ENCODE assay signal across 8 mouse cellular contexts in genomic region chr10:24836366-24837038, GRCm38 (mm10). TPM values are rescaled to one million over a fixed set of nuclear protein-coding genes. Genes with fewer than 3 reads are reported as not detected.
A peak's percentile ranks its signal among the peaks of the same experiment; 100 is the strongest.
DNase-seq lines count a peak whose midpoint lies in the region; ATAC-seq lines count a peak whose summit lies in the region.

No protein-coding gene starts in this region.

- H3K4me3 ChIP-seq in kidney, embryonic 14.5 days (ENCODE audit: low read length): no peak overlapping the region
- peak overlapping the region; percentile 33; the same call in 1 of the 2 replicates for H3K4me3 ChIP-seq in forebrain, embryonic 10.5 days
- no peak overlapping the region for H3K4me3 ChIP-seq in intestine, embryonic 16.5 days (ENCODE audit: low read length)
- H3K4me3 ChIP-seq in neural tube, embryonic 13.5 days: peak overlapping the region; percentile 26; the same call in 1 of the 2 replicates

- H3K27me3 ChIP-seq in kidney, embryonic 14.5 days (ENCODE audit: control insufficient read depth, insufficient read depth, low read length): no peaks in the 10 kb centered on the region
- no peaks in the 10 kb centered on the region for H3K27me3 ChIP-seq in forebrain, embryonic 10.5 days (ENCODE audit: poor library complexity, severe bottlenecking)
- no peaks in the 10 kb centered on the region for H3K27me3 ChIP-seq in intestine, embryonic 16.5 days (replicated peaks; ENCODE audit: control insufficient read depth, insufficient read depth, low read length)
- H3K27me3 ChIP-seq in neural tube, embryonic 13.5 days: no peaks in the 10 kb centered on the region

- peaks cover 8% of the 10 kb centered on the region; the same call in 1 of the 2 replicates for H3K4me1 ChIP-seq in kidney, embryonic 14.5 days (ENCODE audit: control insufficient read depth, insufficient read depth, low read length)
- H3K4me1 ChIP-seq in forebrain, embryonic 10.5 days: peaks cover 26% of the 10 kb centered on the region
- peaks cover 14% of the 10 kb centered on the region for H3K4me1 ChIP-seq in intestine, embryonic 16.5 days (ENCODE audit: control insufficient read depth, insufficient read depth, low read length)
- peaks cover 22% of the 10 kb centered on the region for H3K4me1 ChIP-seq in neural tube, embryonic 13.5 days (replicated peaks)

- no peaks in the 10 kb centered on the region for H3K9me3 ChIP-seq in kidney, embryonic 14.5 days (ENCODE audit: control insufficient read depth, low read length)
- peaks cover 4% of the 10 kb centered on the region; the same call in 1 of the 2 replicates for H3K9me3 ChIP-seq in forebrain, embryonic 10.5 days
- no peaks in the 10 kb centered on the region for H3K9me3 ChIP-seq in intestine, embryonic 16.5 days (ENCODE audit: control insufficient read depth, low read length)
- H3K9me3 ChIP-seq in neural tube, embryonic 13.5 days: no peaks in the 10 kb centered on the region

- no peak overlapping the region for H3K27ac ChIP-seq in kidney, embryonic 14.5 days (ENCODE audit: low read depth, low read length)
- H3K27ac ChIP-seq in forebrain, embryonic 10.5 days: peak overlapping the region; percentile 81; the same call in 1 of the 2 replicates
- no peak overlapping the region for H3K27ac ChIP-seq in intestine, embryonic 16.5 days (ENCODE audit: low read length)
- peak overlapping the region; percentile 39; the same call in 1 of the 2 replicates for H3K27ac ChIP-seq in neural tube, embryonic 13.5 days (replicated peaks)

- no peak for ATAC-seq in kidney, embryonic 14.5 days (ENCODE audit: low FRiP score, low TSS enrichment)
- peak; percentile 43 for ATAC-seq in intestine, embryonic 16.5 days
- peak; percentile 63; the same call in 1 of the 2 replicates for ATAC-seq in neural tube, embryonic 13.5 days (ENCODE audit: low read depth)

- 60% methylated on average over 4 of the region's 4 CpGs for WGBS in kidney, embryonic 14.5 days
- WGBS in forebrain, embryonic 10.5 days: 54% methylated on average over 4 of the region's 4 CpGs
- 52% methylated on average over 4 of the region's 4 CpGs for WGBS in intestine, embryonic 16.5 days
- WGBS in neural tube, embryonic 13.5 days: 51% methylated on average over 4 of the region's 4 CpGs

- no peak overlapping the region for H3K9ac ChIP-seq in kidney, embryonic 14.5 days (ENCODE audit: low read depth, low read length)
- H3K9ac ChIP-seq in intestine, embryonic 16.5 days (ENCODE audit: low read depth, low read length): no peak overlapping the region
- H3K9ac ChIP-seq in neural tube, embryonic 13.5 days: no peak overlapping the region

- no peak for DNase-seq in kidney, postnatal 25 days
- no peak for DNase-seq in forebrain, embryonic 10.5 days (ENCODE audit: extremely low spot score, low spot score)
- DNase-seq in urinary bladder, adult 18-20 months (ENCODE audit: low spot score in 2 of 2): no peak
- no peak for DNase-seq in layer of hippocampus, adult 9-11 months
- DNase-seq in left cerebral cortex, adult 11 months (ENCODE audit: low spot score): no peak

- H3K4me2 ChIP-seq in kidney, embryonic 14.5 days (replicated peaks; ENCODE audit: low read depth, low read length): 0 out of 2 replicates have a peak overlapping the region, but pooled peaks have one; percentile 24
- H3K4me2 ChIP-seq in intestine, embryonic 16.5 days (ENCODE audit: low read depth, low read length): no peak overlapping the region
- peak overlapping the region; percentile 51 for H3K4me2 ChIP-seq in neural tube, embryonic 13.5 days

- no peaks in the 10 kb centered on the region for H3K36me3 ChIP-seq in kidney, embryonic 14.5 days (ENCODE audit: control insufficient read depth, insufficient read depth, low read length)
- H3K36me3 ChIP-seq in forebrain, embryonic 10.5 days (replicated peaks): no peaks in the 10 kb centered on the region
- no peaks in the 10 kb centered on the region for H3K36me3 ChIP-seq in intestine, embryonic 16.5 days (ENCODE audit: control insufficient read depth, insufficient read depth, low read length)
- no peaks in the 10 kb centered on the region for H3K36me3 ChIP-seq in neural tube, embryonic 13.5 days

RNA-seq across cellular contexts. Expression of gene Enpp3, which starts 6.1 kb away (rescaled TPM):
- 4.3 and 4.4 TPM in 2 replicates for polyA plus RNA-seq in kidney, embryonic 14.5 days (2014; fragmentation: Nextera tagmentation; extraction: Ambion mirVana)
- 4.1 and 5.4 TPM in 2 replicates for polyA plus RNA-seq in forebrain, embryonic 10.5 days (2016; fragmentation: Nextera tagmentation; extraction: Ambion mirVana)
- 25.1 and 38.5 TPM in 2 replicates for polyA plus RNA-seq in intestine, embryonic 16.5 days (2015; fragmentation: Nextera tagmentation; extraction: Ambion mirVana)
- 4.4 and 4.6 TPM in 2 replicates for polyA plus RNA-seq in neural tube, embryonic 13.5 days (2015; fragmentation: Nextera tagmentation; extraction: Ambion mirVana)

RNA-seq across cellular contexts. Expression of gene Med23, which starts 33.3 kb away (rescaled TPM):
- 20.0 and 28.7 TPM in 2 replicates for polyA plus RNA-seq in kidney, embryonic 14.5 days (2014; fragmentation: Nextera tagmentation; extraction: Ambion mirVana)
- polyA plus RNA-seq in forebrain, embryonic 10.5 days (2016; fragmentation: Nextera tagmentation; extraction: Ambion mirVana): 26.0 and 26.8 TPM in 2 replicates
- polyA plus RNA-seq in intestine, embryonic 16.5 days (2015; fragmentation: Nextera tagmentation; extraction: Ambion mirVana): 14.6 and 15.7 TPM in 2 replicates
- 25.0 and 27.4 TPM in 2 replicates for polyA plus RNA-seq in neural tube, embryonic 13.5 days (2015; fragmentation: Nextera tagmentation; extraction: Ambion mirVana)

Comparison
In these comparisons a context has a peak if more than half of its experiments do, and no peak if none do; other contexts are left out.
1. H3K27ac ChIP-seq: peak in forebrain, embryonic 10.5 days (single experiment) and neural tube, embryonic 13.5 days (single experiment); none in kidney, embryonic 14.5 days (single experiment) and intestine, embryonic 16.5 days (single experiment).
2. H3K4me3 ChIP-seq: peak in forebrain, embryonic 10.5 days (single experiment) and neural tube, embryonic 13.5 days (single experiment); none in kidney, embryonic 14.5 days (single experiment) and intestine, embryonic 16.5 days (single experiment).